10 mouse cellular contexts compared by ENCODE assay signal in the genomic region with DNA sequence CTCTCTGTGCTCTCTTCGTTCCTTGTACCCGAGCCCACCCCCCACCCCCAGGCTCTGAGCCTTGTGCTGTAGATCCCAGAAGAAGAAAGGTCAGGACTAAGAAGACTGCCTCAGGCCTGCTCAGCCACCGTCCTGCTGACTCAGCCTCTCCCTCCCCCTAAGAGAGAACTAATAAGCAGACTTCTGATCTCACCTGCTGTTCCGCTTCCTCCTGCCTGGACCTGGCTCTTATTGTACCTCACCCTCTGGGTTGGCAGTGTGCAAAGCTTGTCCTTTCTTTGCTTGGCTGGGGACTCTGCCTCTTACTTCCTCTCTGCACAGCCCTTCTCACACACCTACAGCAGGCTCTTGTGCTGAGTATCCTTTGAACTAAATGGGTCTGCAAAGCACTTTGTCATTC.
DNase-seq lines count a peak whose midpoint lies in the region; ATAC-seq and TF ChIP-seq lines count a peak whose summit lies in the region.
"Had no signal": no experiment of that assay in that cellular context is flagged by ENCODE, and none has a peak within 500 bp of the region (broad histone marks: within the 10 kb centered on the region; RNA-seq: fewer than 3 reads in every experiment).

No protein-coding gene starts in this region.

- no peaks in the 10 kb centered on the region for H3K9me3 ChIP-seq in liver, embryonic 11.5 days (ENCODE audit: control insufficient read depth, low read length)
- H3K9me3 ChIP-seq in kidney, postnatal 0 days (replicated peaks; ENCODE audit: low read length), result no peaks in the 10 kb centered on the region

- H3K27me3 ChIP-seq in liver, embryonic 11.5 days (replicated peaks; ENCODE audit: control insufficient read depth, insufficient read depth, low read length), result no peaks in the 10 kb centered on the region
- no peaks in the 10 kb centered on the region for H3K27me3 ChIP-seq in kidney, postnatal 0 days (ENCODE audit: insufficient read depth, low read length)
- no peaks in the 10 kb centered on the region for H3K27me3 ChIP-seq in small intestine, adult 2 months (ENCODE audit: control insufficient read depth, insufficient read depth, low read length)

- no peak overlapping the region for H3K27ac ChIP-seq in liver, embryonic 11.5 days (ENCODE audit: low read depth, low read length)
- H3K27ac ChIP-seq in kidney, postnatal 0 days, result no peak overlapping the region
- peak overlapping the region; percentile 93 for H3K27ac ChIP-seq in small intestine, adult 2 months (ENCODE audit: insufficient read depth, low read depth, low read length)
- H3K27ac ChIP-seq: gastrocnemius, adult 2 months had no signal

- 30% methylated on average over 4 of the region's 4 CpGs for WGBS in liver, embryonic 11.5 days
- 32% methylated on average over 4 of the region's 4 CpGs for WGBS in kidney, postnatal 0 days
- whole genome bisulfite sequencing in small intestine, adult 2 months, result 15% methylated on average over 4 of the region's 4 CpGs

- H3K4me3 ChIP-seq in liver, embryonic 11.5 days (ENCODE audit: low read depth, low read length), result no peak overlapping the region
- H3K4me3 ChIP-seq in kidney, postnatal 0 days (replicated peaks; ENCODE audit: low read depth, low read length), result no peak overlapping the region
- no peak overlapping the region for H3K4me3 ChIP-seq in small intestine, adult 2 months (ENCODE audit: low read depth, low read length)
- H3K4me3 ChIP-seq: gastrocnemius, adult 2 months had no signal

- TF ChIP-seq CTCF in brain, embryonic 14.5 days (IDR thresholded peaks at IDR 0.05; ENCODE audit: borderline replicate concordance, extremely low read depth, insufficient read depth, insufficient read length), result no peak
- no peak for TF ChIP-seq CTCF in kidney, postnatal 0 days (IDR thresholded peaks at IDR 0.05; ENCODE audit: low read depth)
- TF ChIP-seq CTCF in small intestine, adult 2 months (IDR thresholded peaks at IDR 0.05; ENCODE audit: extremely low read depth, insufficient read length, insufficient replicate concordance, low read depth, low read length), result no peak

- H3K36me3 ChIP-seq in liver, embryonic 11.5 days (ENCODE audit: control insufficient read depth, insufficient read depth, low read length), result no peaks in the 10 kb centered on the region
- H3K36me3 ChIP-seq in kidney, postnatal 0 days (ENCODE audit: insufficient read depth, low read length), result no peaks in the 10 kb centered on the region
- no peaks in the 10 kb centered on the region for H3K36me3 ChIP-seq in small intestine, adult 2 months (ENCODE audit: control insufficient read depth, insufficient read depth, low read length)

- TF ChIP-seq POLR2A in brain, embryonic 14.5 days (IDR thresholded peaks at IDR 0.05; ENCODE audit: borderline replicate concordance, extremely low read depth, insufficient read depth, insufficient read length, poor library complexity, severe bottlenecking), result no peak
- TF ChIP-seq POLR2A in small intestine, adult 2 months (IDR thresholded peaks at IDR 0.05; ENCODE audit: low read depth, low read length), result no peak; the same call in 1 of the 2 replicates

- no peak overlapping the region for H3K9ac ChIP-seq in liver, embryonic 11.5 days (ENCODE audit: low read depth, low read length)
- no peak overlapping the region for H3K9ac ChIP-seq in kidney, postnatal 0 days (ENCODE audit: low read depth, low read length)

- no peak overlapping the region for H3K4me2 ChIP-seq in liver, embryonic 11.5 days
- no peak overlapping the region for H3K4me2 ChIP-seq in kidney, postnatal 0 days (ENCODE audit: low read length)

- ATAC-seq in liver, embryonic 11.5 days (replicated peaks; ENCODE audit: low FRiP score), result no peak
- ATAC-seq in kidney, postnatal 0 days (replicated peaks; ENCODE audit: low FRiP score, low read depth), result peak; percentile 92

- DNase-seq in liver, result peak; percentile 6
- no peak for DNase-seq in liver, embryonic 11.5 days (ENCODE audit: low spot score)
- DNase-seq in brain, embryonic 14.5 days (ENCODE audit: low read depth), result peak; percentile 38
- DNase-seq in kidney, postnatal 0 days (ENCODE audit: low spot score), result no peak
- no peak for DNase-seq in adrenal gland, postnatal 25 days
- DNase-seq in spleen, postnatal 14 days (ENCODE audit: low spot score in 2 of 2), result no peak
- no peak for DNase-seq in adrenal gland, adult (ENCODE audit: inconsistent age in 2 of 2, low spot score in 1 of 2)
- DNase-seq: gastrocnemius, adult 2 months; heart, postnatal 36 days had no signal

- peaks cover 21% of the 10 kb centered on the region for H3K4me1 ChIP-seq in liver, embryonic 11.5 days (replicated peaks; ENCODE audit: control insufficient read depth, insufficient read depth, low read length)
- no peaks in the 10 kb centered on the region for H3K4me1 ChIP-seq in kidney, postnatal 0 days (replicated peaks; ENCODE audit: insufficient read depth, low read length)
- peaks cover 28% of the 10 kb centered on the region for H3K4me1 ChIP-seq in small intestine, adult 2 months (ENCODE audit: control insufficient read depth, insufficient read depth, insufficient read length, low read length)

Comparison
In these comparisons a context has a peak if more than half of its experiments do, and no peak if none do; other contexts are left out.
1. DNase-seq: peak in liver (single experiment) and brain, embryonic 14.5 days (single experiment); none in liver, embryonic 11.5 days (single experiment), kidney, postnatal 0 days (single experiment), adrenal gland, postnatal 25 days (single experiment), spleen, postnatal 14 days (0 of 2) and adrenal gland, adult (0 of 2).